Mouse (Mus musculus): ENCODE measurements at regions not wholly inside any gene's neighbourhood (a gene's known extent, or its start where the extent isn't known, plus 50 kb on each side); places are given as distances from the start of the nearest gene placed in this dataset.
A peak's percentile ranks its signal among the peaks of the same experiment; 100 is the strongest.
"Not testable (repeated sequence)": the region's sequence is repeated elsewhere in the genome, so short reads cannot be mapped to it uniquely, and the experiment has no call there.

- no peak for DNase-seq (ENCODE audit: low read depth)
Observed at GRCm38 (mm10) chr1:154018241-154018640, 118.2 kb upstream of the Teddm2 start.

- no peak for DNase-seq (ENCODE audit: low read depth)
Observed at GRCm38 (mm10) chr1:154024301-154024700, 124.3 kb upstream of the Teddm2 start.

- DNase-seq (ENCODE audit: low read depth): no peak
Observed at GRCm38 (mm10) chr1:154027303-154027702, 127.3 kb upstream of the Teddm2 start.

- no peak for DNase-seq (ENCODE audit: low read depth)
Observed at GRCm38 (mm10) chr1:154029826-154030225, 129.8 kb upstream of the Teddm2 start.

GRCm38 (mm10) chr1:154032669-154033099 is 132.7 kb upstream of the Teddm2 start:
- peak; percentile 45 for DNase-seq (ENCODE audit: low read depth)

GRCm38 (mm10) chr1:154033958-154034606 is 134.1 kb upstream of the Teddm2 start:
- DNase-seq (ENCODE audit: low read depth): no peak

- no peak for DNase-seq (ENCODE audit: low read depth)
Observed at GRCm38 (mm10) chr1:154036729-154037270, 136.8 kb upstream of the Teddm2 start.

- no peak for DNase-seq (ENCODE audit: low read depth)
Observed at GRCm38 (mm10) chr1:154038241-154038640, 138.2 kb upstream of the Teddm2 start.

- DNase-seq (ENCODE audit: low read depth): no peak
Observed at GRCm38 (mm10) chr1:154040907-154041306, 140.9 kb upstream of the Teddm2 start.

- DNase-seq (ENCODE audit: low read depth): no peak
Observed at GRCm38 (mm10) chr1:154042956-154043355, 142.9 kb upstream of the Teddm2 start.

- DNase-seq (ENCODE audit: low read depth): no peak
Observed at GRCm38 (mm10) chr1:154044712-154045111, 144.7 kb upstream of the Teddm2 start.

GRCm38 (mm10) chr1:154045951-154046350 is 145.9 kb upstream of the Teddm2 start:
- no peak for DNase-seq (ENCODE audit: low read depth)

- no peak for DNase-seq (ENCODE audit: low read depth)
Observed at GRCm38 (mm10) chr1:154053641-154054040, 147.3 kb upstream of the Zfp648 start.

GRCm38 (mm10) chr1:154054874-154055273 is 146.1 kb upstream of the Zfp648 start:
- DNase-seq (ENCODE audit: low read depth): no peak

- DNase-seq (ENCODE audit: low read depth): not testable (repeated sequence)
Observed at GRCm38 (mm10) chr1:154061397-154061796, 139.6 kb upstream of the Zfp648 start.

GRCm38 (mm10) chr1:154061851-154062250 is 139.1 kb upstream of the Zfp648 start:
- peak; percentile 51 for DNase-seq (ENCODE audit: low read depth)

GRCm38 (mm10) chr1:154062666-154063065 is 138.3 kb upstream of the Zfp648 start:
- no peak for DNase-seq (ENCODE audit: low read depth)

- no peak for DNase-seq (ENCODE audit: low read depth)
Observed at GRCm38 (mm10) chr1:154064633-154065032, 136.4 kb upstream of the Zfp648 start.

GRCm38 (mm10) chr1:154065336-154066329 is 135.4 kb upstream of the Zfp648 start:
- peak; percentile 21 for DNase-seq (ENCODE audit: low read depth)

- no peak for DNase-seq (ENCODE audit: low read depth)
Observed at GRCm38 (mm10) chr1:154067856-154068255, 133.1 kb upstream of the Zfp648 start.

GRCm38 (mm10) chr1:154074270-154074669 is 126.7 kb upstream of the Zfp648 start:
- DNase-seq (ENCODE audit: low read depth): no peak

GRCm38 (mm10) chr1:154076684-154077475 is 124.1 kb upstream of the Zfp648 start:
- no peak for DNase-seq (ENCODE audit: low read depth)
